Mouse (Mus musculus) neural tube, embryonic 10.5 days (tissue): ENCODE measurements around the gene Sash1.
"Not testable (repeated sequence)": the region's sequence is repeated elsewhere in the genome, so short reads cannot be mapped to it uniquely, and the experiment has no call there.

ENCODE experiments used
- DNase-seq: peaks from one replicate; pipeline ENCODE4 v3.0.0-alpha.2; 2017; ENCODE audit warnings: low spot score; ENCODE audit errors: extremely low spot score

Gene Sash1

DNA sequence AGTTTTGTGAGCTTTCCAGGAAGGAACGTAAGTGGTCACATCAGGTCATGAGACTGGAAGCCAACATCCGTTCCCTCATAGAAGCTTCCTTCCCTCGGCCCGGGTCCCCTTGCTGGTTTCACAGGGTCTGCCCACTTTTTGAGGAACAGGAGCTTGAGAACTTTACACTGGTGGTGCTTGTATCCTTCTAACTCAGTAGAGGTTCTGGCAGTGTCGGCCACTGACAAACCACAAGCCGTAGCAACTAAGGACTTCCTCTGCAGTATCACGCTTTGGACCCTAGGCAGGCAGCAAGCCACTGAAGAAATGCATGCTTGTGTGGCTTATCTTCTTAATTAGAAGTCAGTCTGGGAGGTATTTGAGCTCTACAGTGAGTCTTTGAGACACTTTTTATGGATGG is 126.6 kb downstream of the Sash1 start:
- DNase-seq = no peak

DNA sequence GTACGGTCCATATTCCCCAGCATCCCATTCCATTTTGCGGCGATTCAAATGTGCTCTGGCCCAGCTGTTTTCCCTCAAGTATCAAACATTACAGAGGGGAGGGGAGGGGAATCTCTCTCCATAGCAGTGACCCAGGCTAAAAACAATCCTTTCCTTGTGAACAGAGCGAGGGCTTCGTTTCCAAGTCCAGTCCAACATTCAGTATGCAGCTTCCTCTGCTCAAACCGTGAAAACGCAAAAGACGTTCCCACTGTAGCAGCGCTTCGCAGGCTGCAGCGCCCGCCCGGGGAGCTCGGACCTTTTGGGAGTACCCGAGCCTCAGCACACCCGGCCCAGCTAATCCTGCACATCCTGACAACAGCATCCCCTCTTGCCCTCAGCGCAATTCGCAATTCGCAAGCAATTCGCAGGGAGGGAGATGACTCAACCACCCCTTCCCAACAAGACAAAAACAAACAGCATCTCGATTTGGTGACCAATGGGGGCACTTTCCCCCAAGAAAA is 128.4 kb downstream of the Sash1 start:
- no peak for DNase-seq

- DNase-seq = no peak
These were observed 129.1 kb downstream of the Sash1 start for GRCm38 (mm10) chr10:8756604-8757354.

- no peak for DNase-seq
These were observed 132.5 kb downstream of the Sash1 start for GRCm38 (mm10) chr10:8753377-8753776.

DNA sequence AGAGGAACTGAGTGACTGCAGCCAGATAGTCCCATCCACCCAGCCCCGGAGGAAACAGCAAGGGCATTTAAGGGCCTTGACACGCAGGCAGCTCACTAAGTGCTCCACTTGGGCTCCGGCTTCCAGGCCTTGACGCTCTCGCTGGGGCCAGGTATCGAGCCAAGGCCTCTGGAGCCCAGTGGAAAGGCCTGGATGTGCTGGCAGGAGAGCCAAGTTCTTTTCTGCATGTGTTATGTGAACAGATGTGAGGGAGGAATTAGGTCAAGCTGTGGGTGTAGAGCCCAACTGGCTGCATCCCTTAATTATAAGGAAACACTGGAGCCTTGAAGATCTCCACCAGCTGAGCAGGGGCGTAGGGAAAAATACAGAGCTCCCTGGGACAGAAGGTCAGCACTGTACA is 133.4 kb downstream of the Sash1 start:
- no peak for DNase-seq

- no peak for DNase-seq
These were observed 136.3 kb downstream of the Sash1 start for GRCm38 (mm10) chr10:8749537-8749936.

DNA sequence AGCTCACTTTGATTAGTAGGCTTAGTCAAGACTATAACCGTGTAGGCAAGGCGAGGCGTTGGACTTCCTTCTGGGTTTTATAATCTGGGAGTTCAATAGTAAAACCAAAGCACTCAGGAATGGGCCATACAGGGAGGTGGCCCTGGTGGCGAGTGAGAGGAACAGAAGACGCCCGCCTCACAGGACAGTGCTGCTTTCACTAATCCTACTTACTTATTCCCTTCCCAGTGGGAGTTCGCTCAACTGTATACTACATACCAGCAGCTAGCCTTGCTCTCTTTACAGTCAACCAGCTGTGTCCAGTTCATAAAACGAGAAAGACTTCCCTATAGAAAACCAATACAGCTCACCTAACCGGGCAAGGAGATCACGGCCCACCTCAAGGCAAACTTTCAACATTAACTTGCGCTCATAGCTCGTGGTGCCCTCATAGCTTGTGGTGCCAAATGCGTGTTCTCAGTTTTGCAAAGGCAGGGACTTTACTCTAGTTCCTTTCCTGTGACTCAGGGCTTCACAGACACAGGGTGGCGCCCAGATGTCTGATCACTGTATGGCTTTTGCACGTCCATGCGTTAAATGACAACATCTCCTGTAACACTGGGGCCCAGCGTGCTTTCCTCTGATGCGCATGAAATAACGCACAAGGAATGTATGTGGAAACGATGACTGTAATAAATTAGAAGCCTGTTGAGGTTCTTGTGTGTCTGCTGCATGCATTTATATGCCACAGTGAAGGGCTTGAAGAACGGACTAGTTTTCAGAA is 138.2 kb downstream of the Sash1 start:
- no peak for DNase-seq

GRCm38 (mm10) chr10:8746082-8746696 is 139.7 kb downstream of the Sash1 start:
- DNase-seq = no peak

DNA sequence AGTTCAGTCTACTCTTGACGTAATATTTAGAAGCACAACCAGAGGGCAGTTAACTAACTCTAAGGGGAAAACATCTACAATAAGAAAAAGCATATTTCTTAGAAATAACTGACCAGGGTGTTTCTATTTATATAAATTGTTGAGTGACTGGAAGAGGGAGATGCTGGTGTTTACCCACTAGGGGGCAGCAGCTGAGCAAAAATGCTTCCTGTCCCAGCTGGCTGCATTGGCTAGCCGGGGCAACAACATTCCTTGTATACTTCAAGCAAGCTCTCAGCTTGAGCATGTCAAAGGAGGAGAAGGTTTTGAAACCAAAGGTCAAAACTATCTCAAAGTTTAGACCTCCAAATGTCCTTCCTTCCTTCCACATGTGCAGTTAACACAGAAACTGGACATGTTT is 143.0 kb downstream of the Sash1 start:
- DNase-seq = peak; percentile 68

DNA sequence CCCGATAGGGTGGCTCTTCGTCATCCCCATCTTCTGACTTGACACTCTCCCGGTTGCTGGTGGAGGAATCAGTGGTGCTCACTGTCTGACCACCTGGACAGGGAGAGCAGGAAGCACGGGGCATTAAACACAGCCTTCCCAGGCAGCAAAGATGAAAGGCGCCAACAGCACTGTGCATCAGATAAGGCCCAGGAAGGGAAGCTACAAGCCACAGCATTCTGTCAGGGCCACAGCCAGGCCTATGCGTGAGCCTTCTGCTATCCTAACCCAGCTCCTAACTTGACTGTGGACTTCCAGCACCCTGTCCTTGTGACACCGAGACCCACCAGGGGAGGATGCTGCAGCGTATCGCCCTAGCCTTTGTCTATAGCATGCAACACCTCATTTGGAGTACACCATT is 144.4 kb downstream of the Sash1 start:
- DNase-seq = no peak

- DNase-seq = no peak
These were observed 145.1 kb downstream of the Sash1 start for GRCm38 (mm10) chr10:8740797-8741196.

DNA sequence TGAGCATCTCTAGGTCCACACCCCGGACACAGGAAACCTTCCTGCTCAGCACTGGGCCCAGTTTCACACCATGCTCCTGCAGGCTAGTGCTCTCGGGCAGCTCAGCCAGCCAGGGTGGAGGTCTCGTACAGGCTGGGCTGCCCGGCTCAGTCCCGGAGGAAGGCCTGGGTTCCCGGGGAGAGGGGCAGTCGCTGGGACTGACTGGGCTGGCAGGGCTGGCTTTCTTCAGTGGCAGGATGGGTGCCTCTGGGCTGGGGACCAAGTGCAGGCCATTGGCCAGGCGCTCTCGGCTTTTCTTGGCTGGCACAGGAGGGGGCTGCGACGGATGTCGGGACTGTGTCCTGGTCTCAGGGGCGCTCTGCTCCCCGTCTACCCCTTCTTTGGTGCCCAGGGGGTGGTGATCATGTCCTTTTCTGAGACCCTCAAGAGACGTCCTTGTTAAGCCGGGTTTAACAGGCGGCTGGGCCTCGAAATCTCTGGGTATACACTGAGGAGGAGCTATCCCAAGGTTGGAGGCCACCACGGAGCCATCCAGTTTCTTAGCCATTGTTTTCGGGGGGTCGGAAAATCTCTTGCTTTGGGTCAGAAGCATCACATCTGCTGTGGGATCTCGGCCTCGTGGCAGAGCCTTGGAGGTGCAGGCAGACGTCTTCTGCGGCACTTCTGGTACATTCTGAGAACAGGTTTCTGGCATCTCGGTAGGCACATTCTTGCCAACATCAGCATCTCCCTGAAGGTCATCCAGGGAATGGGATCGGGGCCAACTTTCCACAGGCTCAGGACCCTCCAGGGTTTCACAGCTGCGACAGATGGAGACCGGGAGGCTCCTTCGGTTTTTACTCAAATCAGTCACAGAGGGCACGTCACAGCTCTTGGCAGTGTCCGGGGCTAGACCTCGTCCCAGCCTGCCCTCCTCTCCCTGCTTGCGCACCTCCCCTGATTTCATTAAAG is 156.2 kb downstream of the Sash1 start:
- no peak for DNase-seq

GRCm38 (mm10) chr10:8719345-8719744 is 166.5 kb downstream of the Sash1 start:
- no peak for DNase-seq

DNA sequence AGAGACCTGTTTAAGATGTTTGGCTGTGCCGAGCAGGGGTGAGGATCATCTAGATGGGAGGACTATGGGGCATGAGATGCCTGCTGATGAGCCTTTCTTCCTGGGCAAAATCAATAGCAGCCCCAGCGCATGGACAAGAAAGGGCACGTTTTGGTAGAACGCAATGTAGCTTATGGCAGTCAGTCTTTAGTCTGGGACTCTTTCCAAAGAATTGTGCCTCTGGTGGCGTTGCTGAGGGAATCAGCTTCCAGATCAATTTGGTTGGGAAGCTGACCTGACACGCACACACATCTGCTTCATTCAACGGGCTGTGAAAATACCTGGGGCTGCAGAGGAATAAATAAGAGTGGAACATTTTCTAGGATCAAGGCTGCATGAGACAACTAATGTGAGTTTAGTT is 167.0 kb downstream of the Sash1 start:
- no peak for DNase-seq

DNA sequence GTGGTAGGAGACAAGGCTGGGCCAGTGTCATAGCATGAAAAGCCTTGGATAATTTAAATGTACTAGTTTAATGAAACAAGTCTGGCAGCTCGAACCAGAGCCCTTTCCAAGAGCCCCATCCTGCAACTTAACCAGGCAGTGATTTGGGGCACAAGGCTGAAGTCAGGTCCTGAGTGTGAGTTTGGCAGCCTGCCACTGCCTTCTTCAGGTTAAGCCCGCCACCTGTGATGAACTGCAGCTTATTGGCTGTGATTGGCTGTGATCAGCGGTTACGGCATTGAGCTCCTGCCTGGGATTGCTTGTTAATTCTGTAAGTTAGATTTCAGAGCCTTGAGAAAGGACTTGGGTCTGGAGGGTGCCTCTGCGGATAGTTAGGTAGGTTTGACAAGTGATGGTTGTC is 168.7 kb downstream of the Sash1 start:
- no peak for DNase-seq

DNA sequence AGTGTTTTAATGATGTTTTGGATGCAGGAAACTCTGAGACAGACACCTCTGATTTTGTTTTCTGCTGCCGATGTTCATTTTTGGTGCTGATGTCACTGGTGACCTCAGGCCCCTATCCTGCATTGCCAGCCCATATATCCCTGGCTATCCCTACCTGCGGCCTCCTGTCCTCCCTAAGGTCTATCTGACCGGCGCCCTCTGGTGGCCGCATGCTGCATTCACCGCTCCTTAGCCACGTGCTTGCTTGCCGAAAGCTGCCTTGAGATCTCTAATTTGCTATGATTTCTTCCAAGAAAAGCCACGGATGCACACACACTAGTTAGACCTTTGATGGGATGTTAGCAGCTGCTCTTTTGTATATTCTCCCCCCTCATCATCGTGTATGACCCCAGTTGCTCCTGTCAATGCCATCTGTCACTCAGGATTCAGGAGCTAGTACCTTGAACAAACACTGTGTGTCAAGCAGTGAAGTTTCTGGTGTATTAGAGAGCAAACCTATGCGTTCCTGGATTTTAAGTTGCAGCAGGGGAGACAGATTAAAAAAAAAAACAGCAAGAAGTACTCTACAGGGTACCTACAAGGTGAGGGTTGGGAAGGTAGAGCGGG is 170.1 kb downstream of the Sash1 start:
- peak; percentile 82 for DNase-seq

- DNase-seq = not testable (repeated sequence)
These were observed 189.2 kb downstream of the Sash1 start for GRCm38 (mm10) chr10:8696636-8697035.

DNA sequence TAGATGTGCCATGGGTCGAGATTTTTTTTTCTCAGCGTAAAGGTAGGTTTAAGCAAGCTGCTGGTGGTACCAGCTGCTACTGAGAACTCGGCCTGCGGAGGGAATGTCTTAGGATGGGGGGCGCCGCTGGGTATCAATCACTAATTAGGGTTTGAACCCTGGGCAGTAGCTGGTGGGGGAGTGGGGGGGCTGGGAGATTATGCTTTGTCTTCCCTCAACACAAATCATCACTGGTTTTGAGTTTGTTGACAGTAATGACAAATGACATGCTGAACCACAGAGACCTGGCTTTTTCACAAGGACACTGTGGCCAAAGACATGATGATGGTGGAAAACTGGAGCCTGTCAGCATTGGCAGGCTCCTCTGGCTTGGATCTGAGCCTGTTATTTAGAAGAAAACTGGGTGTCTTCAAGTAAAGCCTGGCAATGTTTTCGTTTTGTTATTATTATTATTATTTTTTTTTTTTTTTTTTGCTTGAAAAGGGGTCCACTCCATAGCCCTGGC is 191.8 kb downstream of the Sash1 start:
- DNase-seq = no peak

DNA sequence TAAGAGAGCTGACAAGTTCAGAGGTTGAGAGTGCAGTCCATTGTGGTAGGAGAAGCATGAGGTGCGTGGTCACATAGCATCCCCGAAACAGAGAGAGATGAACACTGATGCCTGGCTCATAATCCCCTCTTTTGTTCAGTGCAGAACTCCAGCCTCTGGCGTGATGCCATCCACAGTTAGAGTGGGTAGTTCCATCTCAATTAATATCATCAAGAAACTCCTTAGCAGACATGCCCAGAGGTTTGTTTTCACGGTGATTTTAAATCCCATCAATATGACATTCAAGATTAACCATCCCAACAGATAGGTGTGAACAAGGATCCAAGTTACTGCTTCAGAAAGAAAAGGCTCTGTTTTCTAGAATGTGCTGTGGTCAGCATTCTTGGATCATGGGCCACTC is 192.3 kb downstream of the Sash1 start:
- DNase-seq = no peak

- DNase-seq = no peak
These were observed 193.3 kb downstream of the Sash1 start for GRCm38 (mm10) chr10:8692531-8692930.
